Mouse (Mus musculus) thymus, adult 2 months (tissue): ENCODE data around the gene Hpgd. TPM values are rescaled to one million over a fixed set of nuclear protein-coding genes. Genes with fewer than 3 reads are reported as not detected.
A peak's percentile ranks its signal among the peaks of the same experiment; 100 is the strongest.
"Not testable (repeated sequence)": the region's sequence is repeated elsewhere in the genome, so short reads cannot be mapped to it uniquely, and the experiment has no call there.

Experiments
- DNase-seq: peaks from one replicate; pipeline ENCODE4 v3.0.0; 2021
- H3K27ac ChIP-seq: fragments of 200-500 bp; 2 replicates; pipeline ENCODE4 v1.5.1; 2012; ENCODE audit warnings: low read length, control low read depth; ENCODE audit not compliant: control insufficient read depth, insufficient read depth
- H3K27me3 ChIP-seq: fragments of 200-500 bp; 2 replicates; pipeline ENCODE4 v1.6.1; 2012; ENCODE audit warnings: mild to moderate bottlenecking, low read length, moderate library complexity, mixed read lengths; ENCODE audit not compliant: control insufficient read depth, insufficient read depth
- H3K36me3 ChIP-seq: fragments of 200-500 bp; 2 replicates; pipeline ENCODE4 v1.6.1; 2012; ENCODE audit warnings: mild to moderate bottlenecking, low read length, moderate library complexity; ENCODE audit not compliant: control insufficient read depth, insufficient read depth
- H3K4me1 ChIP-seq: fragments of 200-500 bp; replicated peaks from 2 replicates; pipeline ENCODE4 v1.6.1; 2012; ENCODE audit warnings: low read length; ENCODE audit not compliant: control insufficient read depth, insufficient read depth
- H3K4me3 ChIP-seq: fragments of 200-500 bp; 2 replicates; pipeline ENCODE4 v1.5.1; 2012; ENCODE audit warnings: mild to moderate bottlenecking, low read length, control low read depth, moderate library complexity; ENCODE audit not compliant: control insufficient read depth, insufficient read depth
- CTCF ChIP-seq: fragments of 200-500 bp; IDR thresholded peaks from 2 replicates; pipeline ENCODE4 v1.5.1; 2012; ENCODE audit warnings: mild to moderate bottlenecking, control low read depth, low read length, moderate library complexity, borderline replicate concordance; ENCODE audit not compliant: control insufficient read depth, poor library complexity, insufficient read depth; ENCODE audit errors: extremely low read depth
- POLR2A ChIP-seq: fragments of 200-500 bp; IDR thresholded peaks from 2 replicates; pipeline ENCODE4 v1.6.1; 2012; ENCODE audit warnings: mild to moderate bottlenecking, low read length, control low read depth, moderate library complexity; ENCODE audit not compliant: control insufficient read depth, poor library complexity, insufficient read depth; ENCODE audit errors: extremely low read depth
- WGBS: fragments of 180-500 bp; shearing (Covaris S2); methylation state at CpG from one replicate; pipeline ENCODE4 v1.1.7; 2018; 5-methylcytosine and 5-hydroxymethylcytosine counted together
- polyA plus RNA-seq: library from polyadenylated mRNA; depleted of rRNA; stranded (reverse); fragments of >200 nt; gene quantifications from 2 replicates; pipeline ENCODE4 v1.2.3, GENCODE M21; 2012; rRNA removed

Hpgd gene
- 15.9 and 21.1 TPM in 2 replicates for polyA plus RNA-seq

- Histone ChIP-seq H3K4me3 (peak within 1 kb of the TSS; percentile 33), H3K4me1 (no peaks in the 10 kb centered on the region), H3K27ac (no peak within 1 kb of the TSS), H3K36me3 (no peaks in the 10 kb centered on the region), H3K27me3 (no peaks in the 10 kb centered on the region)
- TF ChIP-seq POLR2A (no peak), CTCF (no peak)
- no peak for DNase-seq
- WGBS = 4% methylated on average over 33 of the region's 33 CpGs
Observed at GRCm38 (mm10) chr8:56294373-56294877, at the start of gene Hpgd. TSS of gene Hpgd (plus strand) at chr8:56294585.

GRCm38 (mm10) chr8:56251728-56252127 lies 42.7 kb upstream of the Hpgd start:
- 88% methylated on average over 3 of the region's 3 CpGs for WGBS
- not testable (repeated sequence) for H3K4me1 ChIP-seq, H3K27me3 ChIP-seq, DNase-seq, H3K27ac ChIP-seq, H3K4me3 ChIP-seq, H3K36me3 ChIP-seq

- no peaks in the 10 kb centered on the region for H3K27me3 ChIP-seq
- TF ChIP-seq CTCF (no peak), POLR2A (no peak)
- no peaks in the 10 kb centered on the region for H3K4me1 ChIP-seq
- no peak overlapping the region for H3K4me3 ChIP-seq
- no peaks in the 10 kb centered on the region for H3K36me3 ChIP-seq
- no peak overlapping the region for H3K27ac ChIP-seq
- WGBS = 87% methylated on average over 1 of the region's 1 CpGs
- no peak for DNase-seq
Observed at GRCm38 (mm10) chr8:56252314-56252713, 42.1 kb upstream of the Hpgd start.

DNA sequence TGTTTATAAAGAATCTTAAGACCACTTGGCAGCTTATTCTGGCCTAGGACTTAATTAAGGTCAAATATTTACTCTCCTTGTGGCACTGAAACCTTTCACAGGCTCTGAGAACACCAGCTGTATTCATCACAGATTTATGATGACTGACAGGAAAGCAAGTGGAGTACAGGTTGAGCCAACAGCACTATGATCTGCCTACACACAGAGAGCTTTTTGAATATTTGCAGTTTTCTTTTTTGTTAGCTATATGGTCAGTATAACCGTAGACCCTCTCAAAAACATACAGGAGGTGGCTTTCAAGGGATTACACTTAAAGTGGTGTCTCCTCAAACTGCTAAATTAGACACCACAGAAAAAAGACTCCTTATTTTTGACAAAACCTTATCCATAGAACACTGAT lies 33.2 kb upstream of the Hpgd start:
- TF ChIP-seq CTCF (no peak), POLR2A (no peak)
- no peak overlapping the region for H3K4me3 ChIP-seq
- no peaks in the 10 kb centered on the region for H3K27me3 ChIP-seq
- H3K36me3 ChIP-seq = no peaks in the 10 kb centered on the region
- H3K27ac ChIP-seq = no peak overlapping the region
- no peak for DNase-seq
- no peaks in the 10 kb centered on the region for H3K4me1 ChIP-seq
- 90% methylated on average over 1 of the region's 1 CpGs for WGBS

DNA sequence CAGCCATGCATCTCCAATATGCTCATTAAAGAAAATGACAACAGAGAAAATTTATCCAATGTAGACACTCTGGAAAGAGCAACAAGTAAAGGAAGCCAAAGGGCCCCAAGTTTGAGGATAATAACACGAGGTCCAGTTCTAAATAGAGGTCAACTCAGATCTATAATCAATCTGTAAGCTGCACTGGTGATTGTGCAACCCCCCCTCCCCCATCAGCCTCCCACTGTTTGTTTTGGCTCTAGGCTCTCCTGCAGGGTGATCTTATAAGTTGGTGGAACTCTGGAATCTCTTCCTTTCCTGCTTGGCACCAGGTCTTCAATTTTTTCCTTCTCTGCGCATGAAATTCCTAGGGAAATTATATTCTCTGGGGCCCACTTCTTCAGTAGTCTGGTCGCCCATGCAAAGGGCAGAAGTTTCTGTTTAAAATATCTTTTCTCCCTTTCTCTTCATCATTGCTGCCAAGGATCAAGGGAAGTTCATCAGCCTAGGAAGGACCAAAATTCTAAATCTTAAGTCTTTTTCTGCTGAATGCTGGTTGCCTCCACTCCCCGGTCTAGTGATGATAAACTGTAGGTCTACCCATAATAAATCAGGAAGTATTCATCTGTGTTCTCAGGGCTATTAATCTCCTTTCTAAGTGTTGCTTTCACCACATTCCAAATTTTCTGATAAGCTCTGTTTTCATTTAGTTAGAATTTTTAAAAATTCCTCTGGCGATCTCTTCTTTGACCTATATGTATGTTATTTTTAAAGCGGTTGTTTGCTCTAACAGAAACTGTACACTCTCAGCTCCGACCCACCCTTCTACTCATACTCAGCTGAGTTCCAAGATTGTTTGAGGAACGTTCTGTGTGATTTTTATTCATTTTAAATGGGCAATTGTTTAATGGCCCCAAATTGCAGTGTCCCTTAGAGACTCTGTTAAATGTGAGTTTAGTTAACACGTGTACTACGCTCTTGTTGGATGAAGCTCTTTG lies 24.4 kb upstream of the Hpgd start:
- Histone ChIP-seq H3K4me3 (no peak overlapping the region), H3K27me3 (no peaks in the 10 kb centered on the region), H3K27ac (no peak overlapping the region), H3K4me1 (no peaks in the 10 kb centered on the region), H3K36me3 (no peaks in the 10 kb centered on the region)
- TF ChIP-seq CTCF = no peak
- TF ChIP-seq POLR2A = no peak
- 85% methylated on average over 10 of the region's 10 CpGs for WGBS
- DNase-seq = no peak

DNA sequence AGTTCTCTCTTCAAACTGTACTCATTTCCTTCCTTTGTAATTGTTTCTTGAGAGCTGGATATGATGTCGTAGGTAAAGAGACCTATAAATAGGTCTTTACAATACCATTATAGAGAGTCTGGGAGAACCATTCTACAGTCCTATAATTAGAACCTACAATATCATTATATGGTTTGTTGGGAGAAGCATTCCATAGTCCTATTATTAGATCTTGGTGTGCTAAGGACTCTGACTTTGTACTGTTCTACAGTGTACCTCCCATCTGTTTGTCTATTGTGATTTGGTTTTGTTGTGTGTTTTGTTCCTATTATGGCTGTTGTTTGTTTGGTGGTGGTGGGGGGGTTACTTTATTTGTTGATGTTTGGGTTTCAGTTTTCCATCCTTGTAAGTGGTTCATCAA lies 21.5 kb upstream of the Hpgd start:
- no peak overlapping the region for H3K4me3 ChIP-seq
- 75% methylated on average over 1 of the region's 1 CpGs for WGBS
- no peaks in the 10 kb centered on the region for H3K36me3 ChIP-seq
- H3K4me1 ChIP-seq = no peaks in the 10 kb centered on the region
- H3K27ac ChIP-seq = no peak overlapping the region
- DNase-seq = no peak
- no peaks in the 10 kb centered on the region for H3K27me3 ChIP-seq
- TF ChIP-seq CTCF (no peak), POLR2A (no peak)

DNA sequence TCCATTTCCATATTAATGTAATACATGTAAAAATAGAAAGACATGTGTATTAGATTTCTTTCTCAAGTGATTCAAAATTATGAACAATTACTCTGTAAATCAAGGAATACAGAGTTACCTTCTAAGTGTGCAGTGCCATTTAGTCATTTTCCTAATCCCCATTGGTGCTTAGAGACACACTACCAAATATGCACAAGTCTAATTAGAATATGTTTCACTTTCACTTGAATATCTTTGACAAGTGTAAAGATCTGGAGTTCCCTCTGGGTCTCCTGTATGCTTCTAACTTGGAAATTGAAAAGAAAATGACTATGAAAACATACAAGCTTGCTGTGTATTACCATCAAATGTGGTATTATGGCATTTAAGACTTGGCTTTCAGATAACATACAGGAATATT lies 19.1 kb upstream of the Hpgd start:
- no peaks in the 10 kb centered on the region for H3K27me3 ChIP-seq
- TF ChIP-seq POLR2A = no peak
- no peak for TF ChIP-seq CTCF
- H3K36me3 ChIP-seq = no peaks in the 10 kb centered on the region
- no peak for DNase-seq
- no peak overlapping the region for H3K4me3 ChIP-seq
- H3K27ac ChIP-seq = no peak overlapping the region
- no peaks in the 10 kb centered on the region for H3K4me1 ChIP-seq
